Mouse (Mus musculus) gonadal fat pad, adult 2 months (tissue): ENCODE measurements around the gene Rpl13a. TPM values are rescaled to one million over a fixed set of nuclear protein-coding genes. Genes with fewer than 3 reads are reported as not detected.
"Not testable (repeated sequence)": the region's sequence is repeated elsewhere in the genome, so short reads cannot be mapped to it uniquely, and the experiment has no call there.

Experiments
- DNase-seq: peaks from one replicate; pipeline ENCODE4 v3.0.0-alpha.2; 2012; ENCODE audit warnings: low read depth
- polyA plus RNA-seq: library from polyadenylated mRNA; depleted of rRNA; stranded (reverse); fragments of >200 nt; gene quantifications from 2 replicates; pipeline ENCODE4 v1.2.3, GENCODE M21; 2012

The Rpl13a gene
- polyA plus RNA-seq, 1 experiment = 2,573 TPM

DNA sequence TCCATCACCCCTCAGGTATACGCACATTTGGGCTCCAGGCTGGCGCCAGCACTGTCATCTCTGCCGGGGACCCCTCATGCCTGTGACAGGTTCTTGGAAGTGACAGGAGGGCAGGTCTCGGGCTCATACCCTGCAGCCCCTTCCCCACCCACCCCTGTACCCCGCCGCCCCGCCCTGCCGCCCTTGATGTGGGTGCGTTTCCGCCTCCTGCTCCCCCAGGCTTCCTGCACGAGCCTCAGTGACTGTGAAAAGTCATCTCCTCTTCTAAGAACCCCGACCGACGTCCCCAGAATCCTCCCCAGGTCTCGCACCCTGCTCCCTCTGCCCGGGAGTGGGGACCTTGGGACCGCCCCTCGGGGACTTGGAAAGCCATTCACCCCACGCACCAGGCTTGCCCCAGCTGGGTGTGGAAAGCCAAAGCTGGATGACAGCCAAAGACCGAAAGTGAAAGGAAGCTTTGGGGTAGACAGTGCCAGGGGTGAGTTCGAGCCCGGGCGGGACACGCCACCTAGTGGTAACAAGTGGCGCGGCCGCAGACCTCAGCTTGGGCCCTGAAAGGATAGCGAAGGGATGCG lies 7.5 kb upstream of the Rpl13a start, which contains the start of the genes Gm45713 and Flt3l:
Gene Gm45713, minus strand, starts transcription at position 239 of the 575 bp plus-strand sequence.
Gene Flt3l, minus strand, starts transcription at position 440 of the 575 bp plus-strand sequence.
- no peak for DNase-seq

DNA sequence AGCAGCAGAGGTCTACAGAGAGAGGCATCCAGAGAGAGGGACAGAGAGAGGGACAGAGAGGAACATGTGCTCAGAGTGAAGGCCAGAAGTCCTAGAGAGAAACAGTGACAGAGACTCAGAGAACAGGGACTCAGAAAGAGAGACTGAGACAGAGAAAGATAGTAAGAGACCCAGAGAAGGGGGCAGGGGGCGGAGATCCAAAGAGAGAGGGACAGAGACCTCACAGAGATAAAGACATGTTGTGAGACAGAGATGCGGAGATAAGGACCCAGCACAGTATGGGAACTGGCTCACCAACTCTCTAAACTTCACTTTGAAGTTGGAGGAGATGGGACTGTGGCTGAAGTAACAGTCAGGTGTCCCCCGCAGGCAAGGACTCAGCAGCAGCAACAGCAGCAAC lies 6.8 kb upstream of the Rpl13a start:
- DNase-seq = no peak

DNA sequence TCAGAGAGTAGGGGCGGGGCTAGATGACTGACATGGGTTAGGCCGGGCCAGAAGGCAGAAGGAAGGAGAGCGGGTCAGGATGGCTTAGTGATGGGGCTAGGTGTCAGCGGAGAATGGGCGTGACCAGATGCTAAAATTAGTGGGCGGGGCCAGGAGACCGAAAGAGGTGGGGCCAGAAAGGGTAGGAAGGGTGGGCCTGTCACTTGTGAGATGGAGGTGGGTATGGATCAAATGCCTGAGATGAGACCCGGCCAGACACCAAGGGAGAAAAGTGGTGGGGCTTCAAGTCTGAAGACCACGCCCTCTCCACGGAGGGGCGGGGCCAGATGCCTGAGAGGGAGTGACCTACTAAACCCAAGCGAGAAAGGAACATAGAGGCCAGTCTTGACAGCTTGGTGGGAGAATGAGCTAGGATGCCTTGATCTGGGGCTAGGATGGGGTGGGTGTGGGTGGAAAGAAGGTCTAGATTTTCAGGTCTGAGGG lies 6.0 kb upstream of the Rpl13a start:
- DNase-seq = no peak

DNA sequence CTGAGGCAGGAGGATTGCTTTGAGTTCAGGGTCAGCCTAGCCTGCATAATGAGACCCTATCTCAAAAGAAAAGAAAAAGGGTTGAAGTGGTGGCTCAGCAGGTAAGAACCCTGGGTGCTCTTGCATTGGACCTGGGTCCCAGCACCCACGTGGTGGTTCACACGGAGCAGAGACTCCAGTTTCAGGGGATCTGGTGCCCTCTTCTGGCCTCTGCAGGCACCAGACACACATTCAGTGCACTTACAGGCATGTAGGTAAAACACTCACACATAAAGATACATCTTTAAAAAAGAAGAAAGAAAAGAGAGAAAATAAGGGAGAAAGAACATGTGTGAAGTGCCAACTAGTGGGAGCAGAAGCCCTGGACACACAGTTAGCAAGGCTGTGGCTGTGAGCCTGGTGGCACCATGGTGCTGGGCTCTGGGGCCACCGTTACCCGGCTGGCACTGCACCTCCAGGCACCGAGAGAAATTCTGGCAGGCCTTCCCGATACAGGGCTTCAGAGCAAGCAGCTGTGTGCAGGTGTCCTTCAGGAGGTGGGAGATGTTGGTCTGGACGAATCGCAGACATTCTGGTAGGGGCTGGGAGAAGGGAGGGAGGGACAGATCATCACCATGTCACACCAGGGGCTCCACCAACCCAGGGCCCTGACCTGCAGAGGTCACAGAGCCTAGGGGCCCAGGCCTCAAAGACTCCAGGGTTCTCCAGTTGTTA lies 5.0 kb upstream of the Rpl13a start:
- DNase-seq = no peak

DNA sequence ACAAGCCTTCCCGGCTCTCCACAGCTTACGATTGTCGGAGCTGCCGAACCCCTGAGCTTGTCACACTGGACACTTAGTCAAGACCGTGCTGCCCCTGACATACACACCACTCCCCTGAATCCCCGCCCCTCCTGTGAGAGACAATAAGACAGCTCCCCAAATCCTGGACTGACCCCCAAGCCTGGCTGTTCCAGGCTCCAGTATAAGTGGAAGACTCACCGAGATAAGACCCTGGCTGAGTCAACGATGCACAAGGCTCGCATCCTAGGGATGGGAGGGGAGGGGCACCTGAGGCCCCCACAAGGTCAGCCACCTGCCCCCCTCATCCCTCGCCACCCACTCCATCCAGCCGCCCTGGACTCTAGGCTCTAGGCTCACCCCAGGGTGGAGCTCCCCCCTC lies 3.3 kb upstream of the Rpl13a start:
- DNase-seq = no peak

DNA sequence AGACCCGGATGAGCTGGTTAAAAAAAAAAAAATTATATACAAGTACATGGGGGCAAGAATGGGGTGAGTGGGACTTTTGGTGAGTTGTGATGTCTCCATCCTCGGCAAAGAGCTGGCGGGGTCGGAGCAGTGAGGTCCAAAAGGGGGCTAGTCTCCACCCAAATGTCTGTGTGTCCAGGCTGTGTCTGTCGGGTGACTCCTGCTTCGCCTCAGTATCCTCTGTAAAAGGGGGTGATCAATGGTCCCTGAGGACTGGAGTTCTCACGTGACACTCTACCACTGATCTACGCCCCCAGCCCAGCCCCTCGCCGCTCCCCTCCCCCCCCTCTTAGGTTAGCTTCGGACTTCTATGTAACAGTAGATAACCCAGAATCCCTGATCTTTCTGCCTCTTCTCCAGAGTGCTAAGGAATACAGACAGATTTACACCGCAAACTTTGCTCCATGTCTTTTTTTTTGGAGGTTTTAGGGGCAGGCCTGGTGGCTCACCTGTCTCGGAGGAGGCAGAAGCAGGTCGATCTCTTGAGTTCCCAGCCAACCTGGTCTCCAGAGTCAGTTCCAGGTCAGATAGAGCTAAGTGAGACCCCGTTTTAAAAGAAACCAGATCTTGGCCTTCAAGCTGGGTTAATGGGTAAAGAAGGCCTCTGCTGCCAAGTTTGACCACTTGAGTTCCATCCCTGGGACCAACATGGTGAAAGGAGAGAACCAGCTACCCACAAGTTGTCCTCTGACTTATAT lies 1.4 kb upstream of the Rpl13a start:
- DNase-seq = no peak

DNA sequence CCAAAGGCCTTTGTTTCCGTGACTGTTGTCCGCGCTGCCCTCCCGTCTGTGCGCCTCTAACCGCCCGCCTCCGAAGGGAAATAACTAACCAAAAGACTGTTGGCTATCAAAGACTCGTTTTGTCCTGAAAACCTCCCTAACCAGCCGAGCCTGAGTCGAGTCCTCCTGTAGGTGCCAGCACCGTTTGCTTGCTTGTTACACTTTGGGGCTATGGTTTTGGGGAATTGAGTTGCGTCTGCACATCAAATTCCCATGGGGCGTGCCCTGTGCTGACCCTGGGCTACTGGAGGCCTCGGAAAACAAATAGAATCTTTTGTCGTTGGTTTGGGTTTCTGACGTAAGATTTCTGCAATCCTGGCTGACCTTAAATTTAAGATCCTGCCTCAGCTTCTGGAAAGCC lies 757 bp upstream of the Rpl13a start:
- no peak for DNase-seq

DNA sequence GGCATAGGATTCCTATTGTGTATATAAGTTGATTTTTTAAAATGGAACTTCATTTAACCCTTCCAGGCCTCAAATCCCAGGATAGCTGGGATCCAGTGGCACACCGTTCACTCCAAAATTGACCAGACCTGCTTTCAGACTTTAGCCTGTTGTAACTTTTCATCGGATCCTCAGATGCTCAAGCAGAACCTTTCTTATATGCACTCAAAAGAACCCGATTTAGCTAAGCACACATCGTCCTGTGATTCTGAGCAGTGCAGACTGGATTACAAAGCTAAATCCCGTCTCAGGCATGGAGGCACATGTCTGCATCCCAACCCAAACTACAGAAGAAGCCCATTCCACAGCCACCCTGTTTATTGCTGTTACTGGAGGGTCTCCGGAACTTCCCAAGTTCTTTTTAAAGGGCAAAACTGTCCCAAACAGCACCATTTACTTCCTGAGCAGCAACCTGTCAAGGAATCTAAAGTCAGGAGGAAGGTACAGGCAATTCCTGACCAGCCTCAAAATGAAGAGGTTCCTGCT lies 799 bp downstream of the Rpl13a start:
- DNase-seq = no peak

DNA sequence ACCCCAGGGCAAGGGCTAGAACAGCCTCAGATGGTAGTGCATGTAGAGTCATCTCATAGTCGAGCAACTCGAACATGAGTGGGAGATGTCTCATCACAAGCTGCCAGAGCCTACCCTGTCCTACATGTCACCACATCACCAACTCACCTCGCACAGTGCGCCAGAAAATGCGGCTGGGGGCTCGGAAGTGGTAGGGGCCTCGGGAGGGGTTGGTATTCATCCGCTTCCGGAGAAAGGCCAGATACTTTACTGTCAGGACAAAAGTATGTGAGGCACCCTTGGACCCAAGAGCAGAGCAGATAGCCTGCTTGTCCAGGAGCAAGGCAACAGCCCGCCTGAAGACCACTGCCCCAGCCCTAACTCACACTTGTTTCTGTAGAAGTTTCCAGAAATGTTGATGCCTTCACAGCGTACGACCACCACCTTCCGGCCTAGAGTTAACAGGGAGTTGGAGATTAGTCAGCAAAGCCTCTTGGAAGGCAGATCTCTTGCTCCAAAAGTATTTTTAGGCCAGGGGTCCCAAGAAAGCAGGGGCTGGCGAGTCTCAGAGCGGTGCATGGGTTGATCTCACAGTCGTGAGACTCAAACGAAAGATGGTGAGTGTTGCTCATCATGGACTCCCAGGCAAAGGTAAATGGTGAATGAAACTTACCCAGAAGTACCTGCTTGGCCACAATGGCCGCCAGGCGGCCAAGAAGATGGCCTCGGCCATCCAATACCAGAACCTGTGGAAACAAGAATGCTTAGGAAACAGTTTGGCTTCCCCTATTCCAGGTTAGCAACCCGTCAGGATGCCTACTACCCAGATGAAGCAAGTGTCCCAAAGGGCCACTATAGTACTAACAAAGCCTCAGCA lies 1.5 kb downstream of the Rpl13a start:
- DNase-seq = no peak

DNA sequence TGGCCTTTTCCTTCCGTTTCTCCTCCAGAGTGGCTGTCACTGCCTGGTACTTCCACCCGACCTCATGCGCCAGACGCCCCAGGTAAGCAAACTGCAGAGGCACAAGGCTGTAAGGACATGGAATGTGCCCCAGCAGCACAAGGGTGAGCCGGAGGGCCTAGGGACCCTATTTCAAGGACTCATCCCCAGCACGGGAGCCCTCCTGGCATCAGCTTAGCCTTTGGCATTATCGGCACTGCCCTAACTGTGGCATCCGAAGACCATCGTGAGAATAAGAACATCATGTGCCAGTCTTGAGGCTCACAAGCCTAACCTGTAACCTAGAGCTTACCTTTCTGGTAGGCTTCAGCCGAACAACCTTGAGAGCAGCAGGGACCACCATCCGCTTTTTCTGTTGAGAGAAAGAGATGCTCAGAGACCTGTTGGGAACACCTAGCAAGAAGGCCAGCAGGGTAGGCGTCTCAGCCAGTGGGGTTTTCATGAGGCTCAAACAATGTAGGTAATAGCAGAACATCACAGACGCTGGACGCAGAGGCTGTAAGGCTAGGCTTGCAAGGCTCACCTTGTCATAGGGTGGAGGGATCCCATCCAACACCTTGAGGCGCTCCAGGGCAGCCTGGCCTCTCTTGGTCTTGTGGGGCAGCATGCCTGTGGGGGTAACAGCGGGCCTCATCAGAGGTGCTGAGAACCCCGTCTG lies 2.3 kb downstream of the Rpl13a start:
- no peak for DNase-seq

DNA sequence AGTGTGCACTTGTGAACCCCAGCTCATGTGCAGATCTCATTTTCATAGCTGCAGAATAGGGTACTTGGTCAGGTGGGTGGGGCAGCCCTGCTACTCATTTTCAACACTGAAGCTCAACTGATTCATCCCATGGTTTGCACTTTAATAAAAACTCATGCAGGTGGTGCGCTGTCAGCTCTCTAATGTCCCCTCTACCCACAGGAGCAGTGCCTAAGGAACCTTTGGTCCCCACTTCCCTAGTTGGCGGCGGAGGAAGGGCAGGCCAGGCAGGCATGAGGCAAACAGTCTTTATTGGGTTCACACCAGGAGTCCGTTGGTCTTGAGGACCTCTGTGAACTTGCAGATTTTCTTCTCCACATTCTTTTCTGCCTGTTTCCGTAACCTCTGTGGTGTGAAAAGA lies 2.9 kb downstream of the Rpl13a start:
- not testable (repeated sequence) for DNase-seq

DNA sequence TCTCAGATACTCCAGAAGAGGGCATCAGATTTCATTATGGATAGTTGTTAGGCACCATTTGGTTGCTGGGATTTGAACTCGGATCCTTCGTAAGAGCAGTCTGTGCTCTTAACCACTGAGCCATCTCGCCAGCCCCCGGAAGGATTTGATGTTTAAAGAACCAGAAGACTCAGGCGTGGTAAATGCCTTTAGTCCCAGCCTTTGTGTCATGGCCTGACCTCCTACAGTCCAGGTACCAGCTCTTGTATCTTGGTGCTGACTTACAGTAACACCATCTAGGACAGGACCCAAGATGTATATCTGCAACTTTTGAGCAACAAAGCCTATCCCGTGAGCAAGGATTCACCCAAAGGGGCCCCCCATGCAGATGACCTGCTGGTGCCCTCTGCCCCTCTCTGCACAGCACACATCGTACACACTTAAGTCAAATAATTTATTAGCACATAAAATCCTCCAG lies 3.4 kb downstream of the Rpl13a start:
- DNase-seq = no peak

DNA sequence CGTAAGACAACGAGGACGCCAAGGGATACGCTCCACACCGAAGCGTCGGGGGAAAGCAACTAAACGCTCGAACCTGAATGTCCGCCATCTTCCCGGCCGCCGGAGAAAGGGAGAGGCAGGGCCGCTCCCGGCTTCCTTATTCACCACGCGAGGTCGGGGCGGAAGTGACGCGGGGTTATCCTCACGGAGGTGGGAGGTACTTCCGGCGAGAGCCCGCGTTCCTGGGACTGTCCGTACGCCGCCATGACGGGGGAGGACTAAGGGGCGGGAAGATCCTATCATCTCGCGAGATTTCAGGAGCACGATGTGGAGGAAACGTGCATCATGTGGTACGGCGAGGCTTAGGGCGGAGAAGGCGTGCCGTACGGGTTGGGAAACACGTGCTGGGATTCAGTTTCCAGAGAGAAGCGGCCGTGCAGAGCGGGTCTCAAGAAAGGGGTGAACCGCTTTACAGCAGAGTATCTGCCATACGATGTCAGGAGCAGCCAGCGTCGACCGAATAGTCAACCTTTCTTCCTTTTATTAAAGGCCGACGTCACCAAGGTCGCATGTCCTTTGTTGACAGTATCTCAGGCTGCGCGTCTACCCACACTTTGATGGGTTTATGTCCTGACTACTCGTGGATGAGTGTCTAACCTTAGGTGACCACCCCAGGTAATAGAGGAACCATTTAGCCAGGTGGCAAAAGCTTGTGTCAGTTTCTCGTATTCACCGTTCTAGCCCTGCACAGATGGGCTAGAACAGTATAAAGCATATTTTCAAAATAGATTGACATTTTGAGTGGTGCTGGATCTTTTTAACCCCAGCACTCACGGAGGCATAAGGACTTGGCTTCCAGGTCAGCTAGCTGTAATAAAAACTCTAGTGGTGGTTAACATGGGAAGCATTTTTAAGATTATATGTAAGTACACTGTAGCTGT lies 4.1 kb downstream of the Rpl13a start, which contains the start of gene Rps11:
Gene Rps11, minus strand, starts transcription at position 216 of the 920 bp plus-strand sequence.
- peak; percentile 95 for DNase-seq

DNA sequence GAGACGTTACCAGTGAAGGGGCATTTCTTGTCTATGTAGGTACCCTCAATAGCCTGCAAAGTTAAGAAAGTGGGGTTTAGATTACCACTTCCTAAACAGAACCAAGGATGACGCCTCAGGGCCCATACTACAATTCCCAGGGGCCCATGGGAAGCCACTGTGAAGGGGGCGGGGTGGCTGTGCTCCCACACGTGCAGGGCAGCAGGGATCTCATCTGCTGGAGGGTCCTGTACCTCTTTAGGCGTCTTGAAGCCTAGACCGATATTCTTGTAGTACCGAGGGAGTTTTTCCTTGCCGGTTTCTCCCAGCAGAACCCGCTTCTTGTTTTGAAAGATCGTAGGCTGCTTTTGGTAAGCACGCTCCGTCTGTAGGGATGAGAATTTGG lies 5.4 kb downstream of the Rpl13a start:
- DNase-seq = no peak

DNA sequence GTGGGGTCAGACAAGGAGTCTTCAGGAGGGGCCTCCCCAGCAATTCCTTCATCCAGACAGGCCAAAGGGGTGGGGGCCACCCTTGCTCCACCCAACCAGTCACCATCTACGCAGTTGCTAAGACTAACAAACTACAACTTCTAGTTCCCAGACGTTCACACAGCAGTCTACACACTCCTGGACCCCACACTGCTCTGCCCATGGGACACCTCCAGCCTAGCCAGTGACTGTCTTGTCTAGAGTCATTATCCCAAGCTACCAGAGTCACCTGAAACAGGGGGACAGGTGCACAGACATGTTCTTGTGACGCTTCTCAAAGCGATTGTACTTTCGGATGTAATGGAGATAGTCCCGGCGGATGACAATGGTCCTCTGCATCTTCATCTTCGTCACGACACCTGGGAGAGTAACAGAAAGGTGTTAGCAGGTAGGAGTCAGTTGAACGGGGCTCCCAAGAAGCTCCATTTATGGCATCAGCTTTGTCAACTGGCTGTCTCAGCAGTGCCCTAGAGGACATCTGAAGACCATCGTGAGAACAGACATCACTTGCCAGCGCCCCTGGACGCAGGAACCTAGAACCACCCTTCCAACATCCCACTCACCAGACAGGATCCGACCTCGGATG lies 5.9 kb downstream of the Rpl13a start:
- DNase-seq = no peak

DNA sequence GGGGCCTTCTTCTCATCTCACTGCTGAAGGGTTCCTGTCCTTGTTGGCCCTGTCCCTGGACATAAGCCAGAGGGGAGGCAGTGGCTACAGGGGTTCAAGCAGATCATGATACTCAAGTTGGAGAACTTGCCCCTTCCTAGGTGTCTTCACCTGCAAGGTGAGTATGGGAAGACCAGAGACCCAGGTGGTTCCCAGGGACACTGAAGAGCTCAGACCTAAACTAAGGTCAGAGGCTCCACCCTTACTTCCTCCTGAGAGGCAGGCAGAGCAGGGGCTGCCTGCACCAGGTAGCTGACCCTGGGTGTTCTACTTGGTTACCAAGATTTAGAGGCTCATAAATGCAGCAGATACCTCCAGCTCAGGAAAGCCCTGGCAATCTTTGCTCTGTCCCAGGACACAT lies 6.6 kb downstream of the Rpl13a start:
- no peak for DNase-seq

DNA sequence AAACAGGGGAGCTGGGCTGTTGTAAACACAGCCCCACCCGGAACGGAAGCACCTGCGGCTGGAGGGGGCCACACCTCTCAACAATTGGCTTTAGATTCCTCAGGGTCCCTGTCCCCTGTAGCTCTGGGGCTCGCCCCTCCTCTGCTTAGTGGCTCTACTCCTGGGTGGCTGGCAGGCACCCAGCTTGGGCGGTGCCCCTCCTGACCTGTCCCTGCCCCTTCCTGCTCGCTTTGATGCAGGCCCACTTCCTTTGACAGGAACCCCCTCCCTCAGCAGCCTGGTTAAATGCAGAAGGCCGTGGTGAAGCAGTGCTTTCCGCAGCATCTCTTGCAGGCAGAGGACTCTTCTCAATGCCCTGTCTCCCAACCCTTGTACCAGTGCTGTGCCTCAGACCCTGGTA lies 7.2 kb downstream of the Rpl13a start:
- no peak for DNase-seq

DNA sequence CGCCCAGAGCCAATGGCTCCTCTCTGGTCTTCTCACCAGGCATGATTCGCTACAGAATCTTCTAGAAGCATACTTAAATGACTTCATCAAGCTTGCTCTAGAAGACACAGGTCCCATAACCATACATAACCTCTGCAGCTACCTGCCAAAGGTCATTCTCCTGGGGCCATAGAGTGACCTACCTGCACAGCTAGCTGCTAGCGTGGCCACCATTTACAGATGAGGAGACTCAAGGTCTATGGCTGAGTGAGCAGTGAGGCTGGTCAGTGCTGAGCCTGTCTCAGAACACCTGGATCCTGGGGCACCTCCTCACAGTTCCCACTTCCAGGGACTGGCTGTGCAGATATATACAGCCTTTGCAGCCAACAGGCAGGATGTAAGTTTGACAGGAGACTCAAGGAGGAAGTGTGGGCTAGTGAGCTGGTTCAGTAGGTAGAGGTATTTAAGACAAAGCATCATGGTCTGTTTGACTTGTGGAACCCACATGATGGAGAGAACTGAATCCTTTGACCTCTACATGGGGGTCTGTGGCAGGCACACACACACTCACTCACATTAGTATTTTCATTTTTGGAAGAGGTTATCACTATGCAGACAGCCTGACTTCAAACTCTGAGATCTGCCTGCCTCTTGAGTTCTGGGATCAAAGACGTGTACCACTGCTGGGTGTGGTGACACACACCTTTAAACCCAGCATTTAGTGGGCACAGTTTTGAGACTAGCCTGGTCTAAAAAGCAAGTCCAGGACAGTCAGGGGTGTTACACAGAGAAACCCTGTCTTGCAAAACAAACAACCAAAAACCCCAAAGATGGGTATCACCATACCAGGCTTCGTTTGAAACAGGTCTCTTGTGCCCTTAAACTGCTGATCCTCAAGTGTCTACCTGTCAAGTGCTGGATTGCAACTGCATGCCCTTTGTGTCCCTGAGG lies 8.5 kb downstream of the Rpl13a start:
- DNase-seq = no peak
